Mouse (Mus musculus): ENCODE data around the gene Ptch1.

Gene Ptch1

DNA sequence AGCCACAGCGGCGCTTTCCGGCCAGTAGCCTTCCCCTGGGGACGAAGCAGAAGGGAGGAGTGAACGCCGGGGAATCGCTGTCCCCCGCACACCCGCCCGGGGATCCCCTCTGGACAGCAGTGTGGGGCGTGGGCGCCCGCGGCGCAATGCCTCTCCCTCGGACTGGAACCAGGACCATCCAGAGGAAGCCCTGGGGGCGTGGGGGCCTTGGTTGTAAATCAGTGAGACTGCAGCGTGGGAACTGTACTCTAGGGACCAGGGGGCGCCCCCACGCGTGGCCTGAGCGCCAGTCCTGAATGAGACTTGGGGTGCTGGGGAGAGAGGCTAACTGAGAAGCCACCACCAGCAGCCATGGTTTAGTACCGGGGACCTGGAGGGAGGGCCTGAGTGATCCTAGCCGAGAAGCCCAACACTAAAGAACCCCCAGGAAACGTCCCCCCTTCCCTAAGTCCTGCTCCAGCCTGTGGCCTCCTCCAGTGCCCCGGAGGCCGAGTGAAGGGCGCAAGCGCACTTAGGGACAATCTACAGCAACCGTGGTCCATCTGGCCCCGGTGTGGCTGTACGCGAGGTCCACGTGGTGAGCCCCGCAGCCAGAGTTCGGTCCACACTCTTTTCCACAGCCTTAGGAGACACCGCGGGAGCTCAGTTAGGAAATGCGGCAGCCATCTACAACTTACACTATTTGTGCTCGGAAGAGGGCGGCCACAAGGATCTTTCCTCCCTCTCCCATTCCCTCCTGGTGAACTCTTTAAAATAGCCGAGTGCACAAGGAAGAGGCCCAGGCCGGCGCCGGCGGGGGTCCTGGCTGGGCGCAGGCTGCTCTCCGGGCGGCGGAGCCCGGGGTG, 9.4 kb downstream of the Ptch1 start:
- DNase-seq (ENCODE audit: low spot score in 2 of 2) = peak; percentile 21 to 39

DNA sequence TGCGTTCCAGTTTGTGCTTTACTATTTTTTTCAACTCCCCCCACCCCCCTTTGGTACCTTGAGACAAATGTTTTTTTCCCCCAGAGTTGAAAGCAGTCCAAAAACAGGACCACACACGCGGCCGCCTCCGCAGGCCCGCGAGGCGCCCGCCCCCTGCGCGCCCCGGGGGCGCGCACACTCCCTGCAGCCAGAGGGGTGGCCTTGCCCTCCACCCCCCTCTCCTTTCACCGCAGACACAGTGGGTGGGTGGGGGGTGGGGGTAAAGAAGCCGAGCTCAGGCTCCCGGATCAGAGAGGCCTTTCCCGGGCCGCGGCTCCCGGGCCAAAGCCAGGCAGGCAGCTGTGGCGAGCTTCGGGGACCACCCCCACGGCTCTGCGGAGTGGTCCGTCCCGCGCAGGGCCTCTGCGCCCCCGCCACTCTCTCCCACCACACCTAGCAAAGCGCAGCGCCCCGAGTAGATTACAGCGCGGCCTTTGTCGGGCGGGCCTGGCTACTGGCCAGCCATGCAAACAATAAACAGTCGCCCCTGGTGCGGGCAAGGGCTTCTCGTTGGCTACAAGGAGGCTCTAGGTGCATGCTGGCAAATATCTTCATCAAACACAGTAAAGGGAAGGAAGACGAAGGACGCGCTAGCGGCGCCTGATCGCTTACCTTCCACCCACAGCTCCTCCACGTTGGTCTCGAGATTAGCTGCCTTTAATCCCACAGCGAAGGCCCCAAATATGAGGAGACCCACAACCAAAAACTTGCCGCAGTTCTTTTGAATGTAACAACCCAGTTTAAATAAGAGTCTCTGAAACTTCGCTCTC, 10.2 kb downstream of the Ptch1 start:
- DNase-seq (ENCODE audit: low spot score in 2 of 2) = peak; percentile 48 to 59

DNA sequence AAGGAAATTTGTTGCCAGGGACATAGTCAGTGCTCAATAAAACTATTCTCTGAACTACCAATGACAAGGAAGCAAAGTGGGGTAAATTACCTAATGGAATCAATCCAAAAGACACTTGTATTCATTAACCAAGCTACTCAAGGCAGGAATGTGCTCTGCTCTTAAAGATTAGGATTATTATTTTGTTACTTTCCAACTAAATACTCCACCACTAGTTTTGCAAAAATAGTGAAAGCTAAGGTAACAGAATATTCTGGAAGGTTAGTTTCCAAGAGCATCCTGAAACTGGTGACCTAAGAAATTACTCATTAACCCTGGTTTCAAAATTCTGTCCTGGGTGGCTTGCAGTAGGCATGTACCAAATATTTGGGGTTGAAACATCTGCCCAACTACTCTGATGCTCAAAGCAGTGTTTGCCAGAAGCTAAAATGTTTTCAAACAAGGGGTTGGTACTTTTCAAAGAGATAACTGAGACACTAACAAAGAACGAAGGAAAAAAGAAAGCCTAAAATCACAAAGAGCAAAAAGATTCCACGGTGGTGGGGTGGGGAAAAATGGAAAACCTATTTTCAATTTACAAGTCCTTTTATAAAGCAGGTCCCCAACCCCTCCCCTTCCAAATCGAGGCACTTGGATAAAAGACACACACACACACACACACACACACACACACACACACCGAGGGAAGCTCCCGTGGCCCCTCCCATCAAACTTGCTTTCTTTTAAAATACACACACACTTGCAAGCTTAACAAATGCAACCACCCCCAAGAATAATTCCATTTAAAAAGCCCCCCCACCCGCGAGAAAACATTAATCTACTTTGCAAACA, 11.0 kb downstream of the Ptch1 start:
- no peak for DNase-seq (ENCODE audit: low spot score in 2 of 2)

GRCm38 (mm10) chr13:63558297-63558890, 15.0 kb downstream of the Ptch1 start:
- DNase-seq (ENCODE audit: low spot score in 2 of 2) = no peak

DNA sequence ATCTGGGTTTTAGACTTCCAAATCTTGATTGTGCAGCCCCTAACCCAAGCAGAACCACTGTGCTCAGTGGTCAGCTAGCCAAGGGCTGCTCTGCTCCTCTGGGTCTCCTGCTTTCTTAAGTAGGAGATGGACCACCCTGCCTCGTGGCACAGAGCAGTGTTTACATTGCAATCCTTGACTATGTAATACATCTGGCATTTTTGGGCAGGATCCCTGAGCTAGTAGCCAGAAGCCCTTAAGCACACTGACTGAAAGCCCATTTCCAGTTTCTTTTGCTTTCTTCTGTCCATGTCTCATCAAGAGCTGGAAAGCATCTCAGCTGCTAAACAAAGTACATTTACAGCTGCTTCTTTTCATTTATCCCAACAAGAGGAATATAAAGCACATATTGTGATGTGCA, 17.0 kb downstream of the Ptch1 start:
- DNase-seq (ENCODE audit: low spot score in 2 of 2) = no peak

- DNase-seq (ENCODE audit: low spot score in 2 of 2) = no peak
Observed at GRCm38 (mm10) chr13:63555885-63556284, 17.5 kb downstream of the Ptch1 start.

DNA sequence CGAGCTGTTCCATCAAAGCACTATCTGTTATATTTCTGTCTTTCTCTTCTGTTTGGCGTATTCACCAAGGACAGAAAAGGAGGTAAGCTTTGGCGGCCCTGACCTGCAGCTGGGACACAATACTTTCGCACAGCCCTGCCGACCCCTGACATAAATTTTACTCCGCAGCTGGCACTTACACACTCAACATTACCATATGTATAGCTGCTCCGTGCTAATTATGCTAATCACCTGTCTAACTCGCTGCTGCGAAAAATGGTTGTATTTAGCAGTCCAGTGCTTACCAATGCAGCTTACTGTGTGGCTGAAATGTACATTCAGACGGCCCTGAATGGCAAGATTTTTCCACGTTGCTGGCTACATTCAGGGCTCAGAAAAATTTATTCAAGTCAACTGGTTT, 18.8 kb downstream of the Ptch1 start:
- no peak for DNase-seq (ENCODE audit: low spot score in 2 of 2)

DNA sequence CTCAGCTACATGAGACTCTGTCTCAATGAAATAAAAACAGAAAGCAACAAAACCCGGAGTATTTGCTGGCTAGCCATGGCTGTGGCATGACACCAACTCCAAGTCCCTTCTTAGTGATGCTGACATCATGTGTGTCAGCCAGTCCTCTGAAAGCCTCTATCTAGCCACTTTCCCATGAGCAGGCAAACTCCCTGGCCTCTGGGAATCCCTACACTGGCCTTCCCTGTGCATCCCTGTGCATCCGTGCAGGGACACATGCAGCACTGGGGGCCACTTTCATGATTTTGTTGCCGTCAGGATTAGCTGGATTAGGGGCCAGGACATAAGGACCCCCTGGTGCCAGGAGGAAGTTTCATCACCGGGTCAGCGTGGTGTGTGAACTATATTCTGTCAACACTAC, 20.0 kb downstream of the Ptch1 start:
- no peak for DNase-seq (ENCODE audit: low spot score in 2 of 2)

DNA sequence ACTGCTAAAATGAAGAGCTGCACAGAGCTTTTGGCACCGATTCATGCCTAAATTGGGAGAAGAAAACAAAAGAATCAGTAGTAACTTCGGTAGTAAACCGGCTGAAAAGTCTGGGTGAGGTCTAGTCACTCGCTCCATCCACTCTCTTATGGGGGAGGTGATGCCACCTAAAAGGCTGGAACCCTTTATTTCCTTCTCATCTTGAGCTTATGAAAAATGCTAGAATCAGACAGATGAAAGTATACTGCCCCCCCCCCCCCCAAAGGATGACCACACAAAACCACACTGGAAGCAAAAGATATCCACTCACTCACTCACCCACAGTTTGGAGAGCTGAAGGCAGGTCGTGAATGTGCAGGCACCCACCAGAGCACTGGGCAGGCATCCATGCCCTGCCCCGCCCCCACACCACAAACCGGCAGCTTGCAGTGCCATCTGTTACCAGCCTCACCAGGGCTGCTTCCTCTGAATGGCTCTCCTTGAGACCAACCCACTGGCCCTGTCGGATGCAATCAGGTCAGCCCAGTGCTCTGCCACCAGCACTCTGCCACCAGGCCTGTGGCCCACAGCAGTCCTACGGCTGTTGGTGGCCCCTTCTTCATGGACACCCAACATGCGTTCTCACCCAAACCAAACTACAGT, 21.0 kb downstream of the Ptch1 start:
- peak; percentile 60 to 73 for DNase-seq (ENCODE audit: low spot score in 2 of 2)

DNA sequence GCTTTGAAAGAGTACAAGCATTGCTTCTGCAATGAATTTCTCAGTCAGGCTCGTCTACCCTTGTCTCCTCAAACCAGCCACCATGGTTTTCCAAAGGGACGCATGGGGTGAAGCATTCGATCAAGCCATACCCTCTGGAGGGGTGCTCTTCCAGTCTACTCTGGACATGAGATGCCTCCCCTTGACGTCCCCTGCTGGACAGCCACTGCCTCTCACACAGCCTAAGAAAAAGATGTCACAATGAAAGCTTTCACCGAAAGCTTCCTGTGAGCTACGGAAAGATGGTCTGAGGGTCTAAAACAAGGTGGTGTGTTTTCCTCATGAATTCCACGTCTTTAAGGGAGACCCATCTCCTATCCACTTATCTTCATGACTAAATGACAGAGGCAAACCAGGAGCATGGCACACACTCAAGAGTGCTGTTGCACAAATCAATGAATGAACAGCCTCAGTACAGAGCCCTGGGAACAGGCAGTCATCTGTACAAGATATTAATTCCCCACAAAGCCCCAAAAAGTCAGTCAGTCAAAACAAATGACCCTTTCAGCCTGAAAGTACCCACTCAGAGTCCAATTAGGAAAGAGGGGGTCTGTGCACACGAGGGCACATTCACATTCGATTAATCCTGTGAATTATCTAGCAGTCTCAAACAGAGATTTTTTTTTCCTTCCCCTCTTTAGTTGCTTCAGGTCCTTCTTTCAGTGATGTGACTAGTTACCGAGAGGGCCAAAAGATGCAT, 21.7 kb downstream of the Ptch1 start:
- no peak for DNase-seq (ENCODE audit: low spot score in 2 of 2)

DNA sequence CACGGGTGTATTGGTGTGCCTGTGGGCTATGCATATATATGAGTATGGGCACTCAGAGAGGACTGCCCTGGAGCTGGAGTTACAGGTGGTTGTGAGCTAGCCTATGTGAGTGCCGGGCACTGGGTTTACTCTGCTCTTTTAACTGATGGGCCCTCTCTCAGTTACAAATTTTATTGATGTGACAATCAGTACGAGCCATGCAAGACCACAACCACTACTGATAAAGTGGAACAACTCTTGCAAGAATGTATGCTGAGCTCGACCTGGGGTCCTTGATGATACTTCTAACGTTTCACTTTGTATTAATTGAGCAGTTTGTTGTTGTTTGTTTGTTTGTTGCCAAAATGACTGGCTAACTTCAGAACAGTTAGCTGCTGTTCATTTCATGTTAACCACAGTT, 23.0 kb downstream of the Ptch1 start:
- DNase-seq (ENCODE audit: low spot score in 2 of 2) = no peak

DNA sequence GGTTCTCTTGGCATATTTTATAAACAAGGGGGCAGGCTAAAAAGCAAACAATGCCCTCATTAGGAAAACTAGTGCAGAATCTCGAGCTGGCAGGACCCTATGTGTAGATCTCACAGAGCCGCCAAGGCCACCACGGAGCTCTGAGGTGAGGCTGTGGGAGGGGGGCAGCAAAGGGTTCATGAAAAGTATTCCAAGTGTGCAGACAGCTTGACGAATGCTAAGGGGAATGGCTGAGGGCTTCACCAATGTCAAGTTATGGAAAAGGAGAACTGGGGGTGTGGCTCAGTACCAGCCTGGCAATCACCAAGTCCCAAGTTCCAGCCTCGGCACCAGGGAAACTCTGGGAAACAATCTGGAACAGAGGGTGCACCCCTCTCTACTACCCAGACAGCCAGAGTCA, 24.2 kb downstream of the Ptch1 start:
- no peak for DNase-seq (ENCODE audit: low spot score in 2 of 2)

- DNase-seq (ENCODE audit: low spot score in 2 of 2) = no peak
Observed at GRCm38 (mm10) chr13:63548571-63548970, 24.8 kb downstream of the Ptch1 start.

- no peak for DNase-seq (ENCODE audit: low spot score in 2 of 2)
Observed at GRCm38 (mm10) chr13:63545291-63545690, 28.1 kb downstream of the Ptch1 start.

GRCm38 (mm10) chr13:63544967-63545253, 28.5 kb downstream of the Ptch1 start:
- no peak for DNase-seq (ENCODE audit: low spot score in 2 of 2)

DNA sequence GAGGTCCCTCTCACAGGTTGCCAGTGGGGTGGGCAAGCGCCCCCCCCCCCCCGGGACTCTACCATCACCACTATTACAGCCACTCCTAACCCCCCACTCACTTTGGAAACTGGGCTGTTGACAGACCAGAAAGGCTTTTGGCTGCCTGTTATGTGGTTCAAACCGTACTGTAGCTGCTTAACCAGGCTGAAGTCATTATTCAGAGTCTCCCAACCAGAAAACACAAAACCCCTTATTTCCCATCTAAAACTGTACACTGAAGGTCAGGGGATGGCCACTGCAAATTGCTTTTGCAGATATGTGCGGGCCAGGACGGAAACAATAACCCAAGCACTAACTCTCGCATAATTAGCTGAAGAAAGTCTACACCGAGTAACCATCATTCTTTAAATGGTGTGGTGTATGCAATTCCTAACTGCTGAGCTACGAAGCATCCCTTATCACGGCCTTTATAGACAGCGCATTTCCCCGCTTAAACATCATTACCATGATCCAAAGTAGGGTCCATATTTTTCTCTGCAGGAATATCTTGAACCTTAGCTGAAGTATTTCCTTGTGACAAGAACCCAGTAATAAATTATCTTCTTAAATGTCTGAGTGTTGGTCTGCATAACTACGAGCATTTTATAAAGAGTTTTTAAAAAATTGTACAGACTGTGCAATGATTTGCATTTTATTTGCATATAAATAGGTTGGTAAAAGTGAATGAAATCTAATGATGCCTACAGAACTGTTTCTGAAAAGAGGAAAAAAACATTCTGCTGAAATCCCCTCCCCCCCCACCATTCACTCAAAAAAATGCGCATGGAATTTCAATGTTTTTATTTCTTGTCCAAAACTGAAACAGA, 29.1 kb downstream of the Ptch1 start:
- no peak for DNase-seq (ENCODE audit: low spot score in 2 of 2)

- no peak for DNase-seq (ENCODE audit: low spot score in 2 of 2)
Observed at GRCm38 (mm10) chr13:63543459-63543858, 29.9 kb downstream of the Ptch1 start.

- no peak for DNase-seq (ENCODE audit: low spot score in 2 of 2)
Observed at GRCm38 (mm10) chr13:63542796-63543384, 30.5 kb downstream of the Ptch1 start.

GRCm38 (mm10) chr13:63541510-63541909, 31.9 kb downstream of the Ptch1 start:
- DNase-seq (ENCODE audit: low spot score in 2 of 2) = no peak
